Mouse (Mus musculus): ENCODE results near the gene Zfp93. TPM values are rescaled to one million over a fixed set of nuclear protein-coding genes. Genes with fewer than 3 reads are reported as not detected.

Gene Zfp93
- total RNA-seq, 2 experiments from 2014 or later, result 11.0 to 13.1 TPM

GRCm38 (mm10) chr7:24290106-24290693 is 20.0 kb downstream of the Zfp93 start:
- DNase-seq (ENCODE audit: low spot score in 2 of 2), result no peak

GRCm38 (mm10) chr7:24291387-24292090 is 21.3 kb downstream of the Zfp93 start:
- DNase-seq (ENCODE audit: low spot score in 2 of 2), result no peak

DNA sequence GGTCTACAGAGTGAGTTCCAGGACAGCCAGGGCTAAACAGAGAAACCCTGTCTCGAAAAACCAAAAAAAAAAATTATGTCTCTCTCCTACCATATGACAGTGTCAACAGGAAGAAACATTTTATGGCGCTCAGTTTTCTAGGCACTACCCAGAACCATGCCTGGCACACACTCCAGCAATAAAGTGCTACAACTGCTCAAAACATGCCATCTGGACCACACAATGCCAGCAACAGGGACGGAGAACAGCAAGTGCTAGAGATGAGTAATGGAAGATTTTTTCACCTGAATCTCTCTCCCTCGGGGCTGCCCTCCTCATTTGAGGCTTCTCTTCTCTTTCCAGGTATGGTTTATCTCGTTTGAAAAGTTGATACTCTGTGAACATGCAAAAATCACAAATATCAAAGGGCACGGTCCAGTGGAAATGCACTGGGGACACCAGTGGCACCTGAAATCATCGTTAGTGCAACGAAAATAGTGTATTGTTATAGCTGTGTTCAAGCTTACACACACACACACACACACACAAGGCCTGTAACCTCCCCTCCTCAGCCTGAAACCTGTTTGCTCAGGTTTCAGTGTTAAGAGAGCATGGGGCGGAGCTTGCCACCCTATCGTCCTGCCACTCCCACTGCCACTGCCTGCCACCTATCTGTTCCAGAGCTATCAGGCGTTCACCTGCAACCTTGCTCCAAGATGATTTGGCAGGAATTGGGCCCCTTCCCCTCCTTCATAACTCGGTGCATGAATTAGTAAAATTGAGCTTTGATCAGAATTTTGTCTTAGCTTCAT is 23.0 kb downstream of the Zfp93 start:
- DNase-seq (ENCODE audit: low spot score in 2 of 2), result no peak

DNA sequence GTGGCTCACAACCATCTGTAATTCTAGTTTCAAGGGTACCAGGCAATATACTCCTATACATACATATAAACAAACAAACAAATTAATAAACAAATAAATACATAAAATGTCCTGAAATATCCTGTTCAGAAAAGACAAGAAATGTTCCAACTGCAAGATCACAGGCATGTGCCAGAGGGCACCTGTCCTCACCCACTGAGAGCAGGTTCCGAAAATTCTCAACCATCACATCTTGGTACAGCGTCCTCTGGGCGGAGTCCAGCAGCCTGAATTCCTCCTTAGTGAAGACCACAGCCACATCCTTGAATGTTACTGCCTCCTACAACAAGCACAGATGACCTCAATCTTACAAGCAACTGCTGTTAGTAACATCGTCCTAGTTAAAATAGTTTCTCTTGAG is 24.5 kb downstream of the Zfp93 start:
- no peak for DNase-seq (ENCODE audit: low spot score in 2 of 2)

GRCm38 (mm10) chr7:24295376-24295775 is 25.2 kb downstream of the Zfp93 start:
- no peak for DNase-seq (ENCODE audit: low spot score in 2 of 2)

DNA sequence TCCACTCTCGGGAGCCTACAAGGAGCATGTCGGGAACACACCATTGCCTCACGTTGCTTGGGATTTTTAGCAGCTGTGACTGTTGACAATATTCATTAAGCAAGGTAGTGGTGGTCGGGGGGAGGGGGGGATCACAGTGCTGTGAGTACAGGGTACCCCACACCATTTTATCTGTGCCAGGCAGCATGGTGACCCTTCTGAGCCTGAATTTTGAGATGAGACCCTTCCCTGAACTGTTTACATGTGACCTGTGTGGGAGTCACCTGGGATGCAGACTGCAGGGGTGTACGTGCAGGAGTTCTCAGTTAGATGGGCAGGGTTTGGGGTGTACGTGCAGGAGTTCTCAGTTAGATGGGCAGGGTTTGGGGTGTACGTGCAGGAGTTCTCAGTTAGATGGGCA is 26.2 kb downstream of the Zfp93 start:
- no peak for DNase-seq (ENCODE audit: low spot score in 2 of 2)

- DNase-seq (ENCODE audit: low spot score in 2 of 2), result no peak
These were observed 27.3 kb downstream of the Zfp93 start for GRCm38 (mm10) chr7:24297361-24298095.

DNA sequence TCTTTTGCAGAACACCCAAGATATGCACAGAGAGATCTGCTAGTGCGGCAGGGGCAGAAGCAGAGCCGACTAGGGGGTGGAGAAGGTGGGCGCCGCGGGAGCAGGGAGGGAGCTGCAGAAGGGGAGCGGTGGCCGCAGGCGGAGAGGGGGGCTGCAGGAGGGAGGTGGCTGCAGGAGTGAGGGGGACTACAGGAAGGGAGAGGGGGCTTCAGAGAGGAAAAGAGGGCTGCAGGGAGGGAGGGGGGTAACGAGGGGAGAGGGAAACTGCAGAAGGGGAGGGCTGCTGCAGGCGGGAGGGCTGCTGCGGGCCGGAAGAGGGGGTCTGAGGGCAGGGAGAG is 28.4 kb downstream of the Zfp93 start:
- DNase-seq (ENCODE audit: low spot score in 2 of 2), result peak; percentile 28 to 44

GRCm38 (mm10) chr7:24298973-24299708 is 28.9 kb downstream of the Zfp93 start:
- peak; percentile 81 to 85 for DNase-seq (ENCODE audit: low spot score in 2 of 2)

DNA sequence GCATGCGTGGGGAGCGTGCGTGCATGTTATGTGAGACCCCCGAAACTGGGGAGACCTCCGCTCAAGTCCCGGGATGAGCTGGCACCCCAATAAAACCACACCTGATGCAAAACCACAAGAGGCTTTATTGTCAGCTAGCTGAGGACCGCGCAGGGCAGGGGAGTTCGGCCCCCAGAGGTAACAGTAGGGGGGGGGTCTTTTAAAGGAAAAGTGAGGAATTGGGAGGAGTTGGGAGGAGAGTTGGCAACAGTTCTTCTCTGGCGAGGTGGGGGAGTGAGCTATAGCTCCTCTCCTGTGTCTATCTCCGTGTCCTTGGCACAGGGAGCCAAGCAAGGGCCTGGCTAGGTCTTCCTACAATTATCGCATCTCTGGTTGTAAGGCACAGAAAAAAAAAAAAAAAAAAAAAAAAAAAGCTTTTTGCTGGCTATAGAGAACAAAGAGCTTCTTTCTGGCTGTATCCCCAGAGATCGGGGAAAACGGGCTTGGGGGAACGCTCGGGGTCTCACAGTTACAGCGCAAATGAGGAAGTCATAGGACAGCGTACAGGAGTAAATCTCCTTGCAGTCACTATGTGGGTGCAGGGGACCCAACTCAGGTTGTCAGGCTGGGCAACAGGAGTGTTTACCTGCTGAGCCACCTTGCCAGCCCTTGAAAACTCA is 29.7 kb downstream of the Zfp93 start:
- DNase-seq (ENCODE audit: low spot score in 2 of 2), result peak in 1 of 2 experiments; percentile 50

DNA sequence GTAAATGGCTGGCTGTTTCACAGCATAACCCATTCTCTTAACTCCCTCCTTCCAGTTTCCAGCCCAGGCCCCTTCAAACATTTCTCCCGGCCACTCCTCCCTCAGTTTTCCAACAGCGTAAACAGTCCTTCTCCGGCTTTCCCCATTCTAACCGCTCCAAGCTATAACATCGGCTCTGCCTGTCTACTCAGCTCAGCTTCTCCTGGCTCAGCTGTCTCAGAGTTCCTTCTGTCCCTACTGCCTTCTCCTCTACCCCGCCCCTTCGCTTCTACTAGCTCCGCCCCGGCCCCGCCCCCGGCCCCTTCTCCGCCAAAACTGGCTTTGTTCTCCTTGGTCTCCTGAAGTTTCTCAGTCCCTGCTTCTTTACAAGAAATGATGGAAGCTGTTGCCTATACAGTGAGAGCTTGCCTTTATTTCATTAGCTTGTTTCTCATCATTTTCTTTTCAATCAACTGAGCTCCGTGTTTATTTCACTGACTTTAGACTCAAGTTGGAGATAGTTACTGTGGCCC is 30.6 kb downstream of the Zfp93 start, which contains the start of gene Zfp61:
Gene Zfp61, minus strand, starts transcription at position 462 of the 512 bp plus-strand sequence.
- no peak for DNase-seq (ENCODE audit: low spot score in 2 of 2)

- DNase-seq (ENCODE audit: low spot score in 2 of 2), result no peak
These were observed 45.7 kb downstream of the Zfp93 start for GRCm38 (mm10) chr7:24315726-24316566.

DNA sequence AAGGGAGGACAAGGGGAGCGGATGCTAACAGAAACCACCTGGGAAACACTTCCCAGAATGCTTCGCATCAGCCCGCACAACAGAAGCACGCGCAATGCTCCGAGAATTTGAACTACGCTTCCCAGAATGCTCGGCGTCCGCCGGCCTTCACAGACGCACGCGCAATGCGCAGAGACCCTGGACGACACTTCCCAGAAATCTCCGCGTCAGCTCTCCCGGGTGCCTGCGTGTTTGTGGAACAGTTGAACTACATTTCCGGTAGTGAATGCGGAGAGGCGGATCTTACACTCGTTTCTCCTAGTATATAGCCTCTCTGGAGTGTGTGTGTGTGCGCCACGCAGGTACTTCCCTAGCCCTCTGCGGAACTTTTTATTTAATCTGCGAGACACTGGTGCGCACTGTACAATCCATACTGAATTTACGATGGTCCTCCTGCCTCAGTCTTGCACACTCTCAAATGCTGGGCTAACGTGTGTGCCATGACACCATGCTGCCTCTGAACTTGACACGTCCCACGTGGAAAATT is 46.4 kb downstream of the Zfp93 start, which contains the start of gene Zfp94:
Gene Zfp94, minus strand, starts transcription at position 100 of the 526 bp plus-strand sequence.
- DNase-seq (ENCODE audit: low spot score in 2 of 2), result peak; percentile 92 to 94

- DNase-seq (ENCODE audit: low spot score in 2 of 2), result no peak
These were observed 48.7 kb downstream of the Zfp93 start for GRCm38 (mm10) chr7:24318942-24319341.

DNA sequence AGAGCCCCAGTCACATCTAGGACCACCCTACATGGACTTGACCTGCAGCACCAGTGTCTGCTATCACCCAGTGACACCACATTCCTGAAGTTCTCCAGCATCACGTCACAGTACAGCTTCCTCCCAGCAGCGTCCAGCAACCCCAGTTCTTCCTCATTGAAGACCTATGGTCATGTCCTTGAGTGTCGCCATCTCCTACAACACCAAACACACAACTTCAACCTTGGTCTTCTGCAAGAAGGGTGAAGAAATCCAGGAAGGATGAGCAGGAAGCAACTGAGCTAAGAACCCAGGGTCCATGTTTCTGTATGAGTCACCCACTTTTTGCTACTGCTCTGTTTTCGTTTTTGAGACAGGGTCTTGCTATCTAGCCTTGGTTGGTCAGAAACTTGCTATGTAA is 52.4 kb downstream of the Zfp93 start:
- DNase-seq (ENCODE audit: low spot score in 2 of 2), result no peak

GRCm38 (mm10) chr7:24325197-24325596 is 55.0 kb downstream of the Zfp93 start:
- peak; percentile 44 to 47 for DNase-seq (ENCODE audit: low spot score in 2 of 2)

GRCm38 (mm10) chr7:24325675-24326128 is 55.5 kb downstream of the Zfp93 start:
- DNase-seq (ENCODE audit: low spot score in 2 of 2), result peak; percentile 21 to 43

- no peak for DNase-seq (ENCODE audit: low spot score in 2 of 2)
These were observed 56.3 kb downstream of the Zfp93 start for GRCm38 (mm10) chr7:24326273-24327135.

Data from layer of hippocampus, postnatal 10 days (tissue).